Mouse (Mus musculus) stomach, postnatal 0 days (tissue): Measurements from ENCODE around the gene Cnksr3. TPM values are rescaled to one million over a fixed set of nuclear protein-coding genes. Genes with fewer than 3 reads are reported as not detected.
A peak's percentile ranks its signal among the peaks of the same experiment; 100 is the strongest.

Experiments used
- ATAC-seq: fragments of 200-750 bp; cut with Nextera tagmentation; 2 replicates; pipeline ENCODE4 v1.8.0; 2017; ENCODE audit not compliant: low FRiP score, low TSS enrichment
- DNase-seq: peaks from one replicate; pipeline ENCODE4 v3.0.0-alpha.2; 2016; ENCODE audit warnings: low spot score
- H3K27ac ChIP-seq: fragments of 300-500 bp; sonication (generic); replicated peaks from 2 replicates; pipeline ENCODE4 v1.5.1; 2014; ENCODE audit warnings: mild to moderate bottlenecking, control low read depth
- H3K27me3 ChIP-seq: fragments of 300-500 bp; sonication (generic); 2 replicates; pipeline ENCODE4 v1.6.1; 2014; ENCODE audit warnings: low read length; ENCODE audit not compliant: control insufficient read depth, insufficient read depth
- H3K36me3 ChIP-seq: fragments of 300-500 bp; sonication (generic); 2 replicates; pipeline ENCODE4 v1.6.1; 2014; ENCODE audit warnings: low read length, mixed read lengths; ENCODE audit not compliant: control insufficient read depth, insufficient read depth
- H3K4me1 ChIP-seq: fragments of 300-500 bp; sonication (generic); replicated peaks from 2 replicates; pipeline ENCODE4 v1.6.1; 2014; ENCODE audit warnings: antibody characterized with exemption; ENCODE audit not compliant: control insufficient read depth, insufficient read depth
- H3K4me2 ChIP-seq: fragments of 300-500 bp; sonication (generic); replicated peaks from 2 replicates; pipeline ENCODE4 v1.6.1; 2014; ENCODE audit warnings: low read depth, mild to moderate bottlenecking, control low read depth, moderate library complexity
- H3K4me3 ChIP-seq: fragments of 300-500 bp; sonication (generic); 2 replicates; pipeline ENCODE4 v1.5.1; 2014; ENCODE audit warnings: low read depth, low read length, control low read depth
- H3K9ac ChIP-seq: fragments of 300-500 bp; sonication (generic); 2 replicates; pipeline ENCODE4 v1.6.1; 2014; ENCODE audit warnings: mild to moderate bottlenecking, low read length, control low read depth, mixed read lengths
- H3K9me3 ChIP-seq: fragments of 300-500 bp; sonication (generic); 2 replicates; pipeline ENCODE4 v1.6.1; 2016; ENCODE audit warnings: low read length; ENCODE audit not compliant: control insufficient read depth
- CTCF ChIP-seq: IDR thresholded peaks from 2 replicates; pipeline ENCODE4 v1.5.1; 2016; ENCODE audit warnings: antibody characterized with exemption, low read depth, mild to moderate bottlenecking, moderate library complexity
- EP300 ChIP-seq: optimal IDR thresholded peaks from 2 replicates; pipeline ENCODE3; 2016; ENCODE audit warnings: antibody characterized with exemption
- WGBS: fragments of 180-500 bp; shearing (Covaris S2); extraction: QIAGEN DNeasy Blood & Tissue Kit; methylation state at CpG from one replicate; pipeline ENCODE4 v1.1.7; 2014; 5-methylcytosine and 5-hydroxymethylcytosine counted together
- polyA plus RNA-seq: library from polyadenylated mRNA; unstranded; fragments of >200 nt; fragmentation: Nextera tagmentation; extraction: Ambion mirVana; gene quantifications from 2 replicates; pipeline ENCODE4 v1.2.1, GENCODE M21; 2015

Gene Cnksr3
- polyA plus RNA-seq, 1 experiment from 2014 or later = 7.0 TPM

GRCm38 (mm10) chr10:7138049-7138448 lies 74.0 kb downstream of the Cnksr3 start:
- Histone ChIP-seq H3K27ac (no peak overlapping the region), H3K9ac (no peak overlapping the region), H3K9me3 (no peaks in the 10 kb centered on the region), H3K4me1 (no peaks in the 10 kb centered on the region), H3K4me2 (no peak overlapping the region), H3K27me3 (no peaks in the 10 kb centered on the region), H3K4me3 (no peak overlapping the region), H3K36me3 (peaks cover 2% of the 10 kb centered on the region; the same call in 1 of the 2 replicates)
- DNase-seq = no peak
- TF ChIP-seq CTCF (no peak), EP300 (no peak)
- no peak for ATAC-seq
- 80% methylated on average over 12 of the region's 12 CpGs for WGBS

- no peak overlapping the region for H3K4me3 ChIP-seq
- H3K9ac ChIP-seq = no peak overlapping the region
- no peaks in the 10 kb centered on the region for H3K27me3 ChIP-seq
- no peaks in the 10 kb centered on the region for H3K9me3 ChIP-seq
- H3K4me1 ChIP-seq = no peaks in the 10 kb centered on the region
- ATAC-seq (no peak), DNase-seq (no peak)
- peak overlapping the region; percentile 61 for H3K27ac ChIP-seq
- peaks cover 5% of the 10 kb centered on the region for H3K36me3 ChIP-seq
- TF ChIP-seq EP300 = no peak
- TF ChIP-seq CTCF = no peak
- WGBS = 49% methylated on average over 2 of the region's 2 CpGs
- no peak overlapping the region for H3K4me2 ChIP-seq
These were observed 76.3 kb downstream of the Cnksr3 start for GRCm38 (mm10) chr10:7135751-7136150.

- Histone ChIP-seq H3K27ac (no peak overlapping the region), H3K36me3 (peaks cover 14% of the 10 kb centered on the region), H3K27me3 (no peaks in the 10 kb centered on the region), H3K4me1 (no peaks in the 10 kb centered on the region), H3K9me3 (no peaks in the 10 kb centered on the region), H3K4me3 (no peak overlapping the region), H3K9ac (no peak overlapping the region), H3K4me2 (no peak overlapping the region)
- no peak for DNase-seq
- 88% methylated on average over 5 of the region's 5 CpGs for WGBS
- TF ChIP-seq CTCF (no peak), EP300 (no peak)
- no peak for ATAC-seq
These were observed 79.0 kb downstream of the Cnksr3 start for GRCm38 (mm10) chr10:7133005-7133404.

- H3K4me2 ChIP-seq = no peak overlapping the region
- no peak for ATAC-seq
- WGBS = 91% methylated on average over 3 of the region's 3 CpGs
- no peaks in the 10 kb centered on the region for H3K27me3 ChIP-seq
- peaks cover 17% of the 10 kb centered on the region for H3K36me3 ChIP-seq
- no peak overlapping the region for H3K9ac ChIP-seq
- no peak for DNase-seq
- no peak overlapping the region for H3K27ac ChIP-seq
- no peaks in the 10 kb centered on the region for H3K9me3 ChIP-seq
- no peak overlapping the region for H3K4me3 ChIP-seq
- TF ChIP-seq EP300 (no peak), CTCF (no peak)
- no peaks in the 10 kb centered on the region for H3K4me1 ChIP-seq
These were observed 80.6 kb downstream of the Cnksr3 start for GRCm38 (mm10) chr10:7131441-7131840.

- no peak overlapping the region for H3K4me3 ChIP-seq
- ATAC-seq (no peak), DNase-seq (no peak)
- TF ChIP-seq EP300 = no peak
- TF ChIP-seq CTCF = no peak
- H3K27me3 ChIP-seq = no peaks in the 10 kb centered on the region
- no peaks in the 10 kb centered on the region for H3K4me1 ChIP-seq
- H3K9ac ChIP-seq = no peak overlapping the region
- H3K27ac ChIP-seq = no peak overlapping the region
- WGBS = 90% methylated on average over 9 of the region's 9 CpGs
- H3K36me3 ChIP-seq = peaks cover 15% of the 10 kb centered on the region
- H3K9me3 ChIP-seq = no peaks in the 10 kb centered on the region
- no peak overlapping the region for H3K4me2 ChIP-seq
These were observed 84.2 kb downstream of the Cnksr3 start for GRCm38 (mm10) chr10:7127828-7128227.

- Histone ChIP-seq H3K4me3 (no peak overlapping the region), H3K4me1 (no peaks in the 10 kb centered on the region), H3K27me3 (no peaks in the 10 kb centered on the region), H3K36me3 (peaks cover 15% of the 10 kb centered on the region), H3K27ac (no peak overlapping the region), H3K9ac (no peak overlapping the region), H3K4me2 (no peak overlapping the region), H3K9me3 (no peaks in the 10 kb centered on the region)
- TF ChIP-seq EP300 (no peak), CTCF (no peak)
- 51% methylated on average over 12 of the region's 12 CpGs for WGBS
- ATAC-seq = peak; percentile 54; the same call in 1 of the 2 replicates
- peak; percentile 41 for DNase-seq
These were observed 85.2 kb downstream of the Cnksr3 start for GRCm38 (mm10) chr10:7126882-7127281.
